Mouse (Mus musculus) kidney, adult 11 months (tissue): ENCODE measurements around the gene Gm20479.

Source experiments
- DNase-seq: peaks from one replicate; pipeline ENCODE4 v3.0.0; 2022

The Gm20479 gene

DNA sequence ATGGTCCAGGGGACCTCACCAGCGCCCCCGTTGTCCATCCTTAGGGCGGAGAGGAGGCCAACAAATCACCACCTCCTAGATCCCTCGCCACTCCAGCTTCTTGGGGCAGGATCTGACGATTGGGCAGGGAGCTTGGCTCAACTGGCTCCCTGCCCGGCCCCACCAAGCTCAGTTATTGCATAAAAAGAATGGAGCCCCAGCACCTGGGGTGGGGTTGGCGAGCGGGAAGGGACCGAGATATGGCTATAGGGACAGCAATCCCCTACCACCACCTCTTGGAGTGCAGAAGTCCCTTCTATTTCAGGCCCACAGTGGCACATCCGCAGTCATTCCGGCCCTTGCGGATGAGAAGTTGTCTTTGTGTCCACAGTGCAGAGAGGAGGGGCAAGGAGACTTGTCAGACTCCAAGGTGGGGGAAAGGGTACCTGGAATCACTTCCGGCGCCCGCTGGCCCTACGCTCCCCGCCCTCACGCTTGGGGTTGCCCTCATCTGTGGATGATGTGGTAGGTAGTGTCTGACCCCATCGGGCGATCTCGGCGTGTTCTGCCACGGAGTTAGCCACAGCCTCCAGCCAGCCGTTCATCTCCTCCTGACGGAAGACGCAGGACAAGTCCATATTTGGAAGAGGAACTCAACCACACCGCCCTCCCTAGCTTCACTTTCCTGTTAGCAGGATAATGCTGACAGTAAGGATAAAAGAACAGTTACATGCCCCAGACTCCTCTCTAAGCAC, at the start of gene Gm20479:
Gene Gm20479, minus strand, starts transcription at position 559 of the 734 bp plus-strand sequence.
- DNase-seq = no peak

GRCm38 (mm10) chr7:27406481-27406880, 49.3 kb upstream of the Gm20479 start:
- DNase-seq = no peak

DNA sequence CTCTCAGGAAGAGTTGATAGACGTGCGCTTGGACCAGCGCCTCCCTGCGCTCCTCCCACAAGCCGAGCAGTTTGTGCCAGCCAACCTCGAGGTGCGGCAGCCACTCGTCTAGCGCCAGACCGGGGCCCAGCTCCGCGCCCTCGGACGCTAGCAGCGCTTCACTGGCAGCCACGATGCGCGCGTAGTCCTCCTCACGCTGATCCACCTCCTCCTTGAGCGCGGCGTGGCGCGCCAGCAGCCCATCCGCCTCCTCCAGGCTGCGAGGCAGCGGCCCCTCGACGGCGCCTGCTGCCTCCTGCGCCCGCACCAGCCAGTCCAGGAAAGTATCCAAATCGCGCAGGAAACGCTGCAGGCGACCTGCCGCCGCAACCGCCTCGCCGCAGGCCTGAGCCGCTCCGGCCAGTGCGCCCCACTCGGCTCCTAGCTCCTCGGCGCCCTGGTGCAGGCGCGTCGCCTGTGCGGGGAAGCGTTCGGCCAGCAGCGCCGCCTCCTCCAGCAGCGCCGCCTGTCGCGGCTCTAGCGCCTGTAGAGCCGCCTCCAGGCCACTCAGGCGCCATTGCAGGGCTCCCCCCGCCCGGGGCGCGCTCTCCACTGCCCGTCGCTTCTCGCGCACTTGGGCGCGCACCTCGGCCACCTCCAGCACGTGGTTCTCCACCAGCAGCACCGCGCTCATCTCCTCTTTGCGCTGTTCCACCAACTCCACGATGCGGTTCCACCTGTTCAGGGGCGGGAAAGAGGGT, 47.2 kb upstream of the Gm20479 start:
- DNase-seq = no peak

DNA sequence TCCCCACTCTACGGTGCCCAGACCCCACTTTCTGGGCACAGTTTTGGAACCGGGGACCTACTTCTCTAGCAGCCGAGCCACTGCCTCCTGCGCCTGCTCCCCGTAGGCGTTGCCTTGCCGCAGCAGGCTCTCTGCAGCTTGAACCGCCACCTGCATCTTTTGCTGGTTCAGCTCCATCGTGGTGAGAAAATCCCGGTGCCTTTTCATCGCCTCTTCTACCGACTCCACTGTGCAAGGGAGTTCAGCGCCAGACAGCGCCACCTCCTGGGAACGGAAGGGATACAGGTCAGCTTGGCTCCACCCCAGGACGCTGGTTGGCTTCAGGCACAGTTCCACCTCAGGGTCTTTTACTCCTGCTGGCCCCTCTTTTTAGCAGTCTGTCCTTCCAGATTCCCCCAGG, 45.5 kb upstream of the Gm20479 start:
- DNase-seq = peak; percentile 37

DNA sequence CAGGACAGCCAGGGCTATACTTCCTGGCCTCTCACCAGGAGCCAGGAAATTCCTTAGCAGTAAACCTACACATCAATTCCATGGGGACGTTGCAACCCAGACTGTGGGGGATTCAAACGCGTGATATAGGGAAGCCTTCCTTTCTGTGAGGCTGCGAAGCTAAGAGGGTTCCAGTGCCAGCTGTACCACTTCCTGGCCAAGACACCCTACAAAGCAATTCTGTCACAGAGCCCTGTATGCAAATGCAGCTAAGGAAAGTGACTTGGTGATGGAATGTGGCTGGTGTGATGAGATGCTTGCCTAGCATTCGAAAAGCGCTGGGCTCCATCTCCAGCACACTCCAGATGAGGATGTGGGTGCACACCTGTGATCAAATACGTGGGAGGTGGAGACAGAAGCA, 43.3 kb upstream of the Gm20479 start:
- DNase-seq = no peak

- DNase-seq = no peak
Observed at GRCm38 (mm10) chr7:27397048-27397949, 40.1 kb upstream of the Gm20479 start.

DNA sequence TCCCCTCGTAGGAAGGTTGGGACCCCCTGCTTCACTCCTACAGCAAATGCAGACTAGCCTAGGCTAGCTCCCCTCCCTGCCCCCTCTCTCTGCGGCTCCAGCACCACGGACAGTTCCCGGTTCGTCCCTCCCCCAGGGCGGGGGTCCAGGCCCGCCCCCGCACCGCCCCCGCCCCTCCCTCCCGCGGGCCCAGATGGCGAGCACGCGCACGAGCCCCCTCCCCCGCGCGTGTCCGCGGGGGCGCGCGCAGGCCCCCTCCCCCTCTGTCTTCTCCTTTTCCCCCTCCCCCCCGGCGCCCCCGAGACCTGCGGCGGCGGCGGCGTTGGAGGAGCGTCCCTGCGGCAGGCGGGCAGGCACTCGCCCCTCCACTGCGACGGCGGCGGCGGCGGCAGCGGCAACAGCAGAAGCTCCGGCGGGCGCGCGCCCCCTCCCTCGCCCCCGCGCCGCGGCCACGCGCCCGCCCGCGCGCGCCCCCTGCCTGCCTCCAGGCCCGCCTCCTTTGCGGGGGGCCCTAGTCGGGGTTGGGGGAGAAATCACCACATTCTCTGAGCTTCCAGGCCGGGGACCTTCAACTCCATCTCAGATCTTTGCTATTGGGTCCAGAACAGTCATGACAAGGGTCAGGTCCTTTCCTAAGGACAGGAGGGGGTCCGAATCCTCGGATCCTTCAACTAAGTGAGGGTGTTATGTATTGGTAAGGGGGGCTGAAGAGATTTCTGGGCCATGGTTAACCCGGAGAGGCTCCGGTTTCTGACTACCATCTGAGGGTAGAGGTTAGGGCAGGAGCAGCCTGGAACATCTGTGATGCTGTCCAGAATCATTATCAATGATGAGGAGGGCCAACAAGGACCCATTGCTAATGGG, 39.2 kb upstream of the Gm20479 start:
- DNase-seq = no peak

DNA sequence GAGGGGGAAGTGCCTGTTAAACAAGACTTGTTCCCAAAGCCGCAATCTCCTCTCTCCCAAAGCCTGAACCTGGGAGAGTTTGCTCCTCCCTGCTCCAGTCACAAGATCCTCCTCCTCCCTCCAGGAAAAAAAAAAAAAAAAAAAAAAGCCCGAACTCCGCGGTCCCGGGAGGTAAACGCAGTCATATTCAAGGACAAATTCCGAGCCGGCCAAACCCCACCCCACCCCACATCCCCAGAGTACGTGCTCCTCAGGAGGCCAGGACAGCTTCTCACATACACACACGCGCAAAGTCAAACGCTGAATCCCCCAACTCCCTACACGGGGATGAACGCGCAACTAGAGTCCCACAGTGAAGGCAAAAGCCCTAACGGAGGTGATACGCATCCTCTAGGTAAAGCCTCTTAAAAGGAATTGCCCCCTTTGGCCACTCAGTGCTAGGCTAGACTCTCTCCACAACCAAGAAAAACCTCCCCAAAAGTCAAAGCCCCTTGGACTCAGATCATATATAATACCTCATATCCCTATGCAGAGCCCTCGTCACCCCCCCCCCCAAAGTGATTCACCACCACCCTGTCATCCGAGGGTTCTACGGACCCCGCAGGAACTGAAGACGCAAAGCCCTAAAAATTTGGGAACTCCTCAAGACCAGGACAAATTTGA, 38.4 kb upstream of the Gm20479 start:
- DNase-seq = no peak

GRCm38 (mm10) chr7:27391416-27391815, 34.2 kb upstream of the Gm20479 start:
- no peak for DNase-seq

GRCm38 (mm10) chr7:27389213-27389612, 32.0 kb upstream of the Gm20479 start:
- no peak for DNase-seq

- DNase-seq = no peak
Observed at GRCm38 (mm10) chr7:27384731-27385130, 27.5 kb upstream of the Gm20479 start.

DNA sequence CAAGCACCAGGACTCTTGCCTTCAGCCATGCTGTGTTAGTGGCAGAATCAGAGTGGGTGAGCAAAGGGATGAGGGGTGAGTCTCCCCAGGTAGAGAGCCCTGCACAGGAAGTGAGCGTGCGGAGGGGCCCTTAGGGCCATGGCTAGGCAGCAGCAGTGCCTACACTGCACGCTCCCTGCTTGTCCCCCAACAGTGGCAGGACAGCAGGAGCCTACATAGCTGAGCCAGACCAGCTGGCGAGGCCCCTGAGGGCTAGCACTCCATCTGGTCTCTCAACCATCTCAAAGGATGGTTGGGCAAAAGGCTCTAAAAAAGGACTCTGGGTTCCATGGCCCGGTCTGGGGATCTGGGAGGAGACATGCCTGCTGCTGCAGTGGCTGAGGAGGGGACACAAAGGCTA, 26.9 kb upstream of the Gm20479 start:
- DNase-seq = no peak

- no peak for DNase-seq
Observed at GRCm38 (mm10) chr7:27383233-27383632, 26.0 kb upstream of the Gm20479 start.

GRCm38 (mm10) chr7:27381560-27381959, 24.3 kb upstream of the Gm20479 start:
- no peak for DNase-seq

GRCm38 (mm10) chr7:27381009-27381408, 23.8 kb upstream of the Gm20479 start:
- no peak for DNase-seq

DNA sequence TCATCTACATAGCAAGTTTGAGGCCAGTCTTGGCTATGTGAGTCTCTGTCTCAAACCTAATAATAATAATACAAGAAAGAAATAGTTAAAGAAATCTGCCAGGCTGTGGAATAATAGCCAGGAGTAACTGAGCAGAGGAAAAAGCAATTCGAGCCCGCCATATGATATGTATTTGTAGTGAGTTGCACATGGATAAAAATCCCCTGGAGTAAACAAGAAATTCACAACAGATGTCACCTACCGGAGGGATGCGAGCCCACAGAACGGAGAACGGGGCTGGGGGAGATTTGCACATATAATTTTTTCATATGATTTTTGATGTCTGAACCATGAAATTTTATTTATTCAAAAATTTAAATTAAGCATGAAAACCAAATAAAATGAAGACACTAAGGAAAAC, 22.6 kb upstream of the Gm20479 start:
- no peak for DNase-seq

DNA sequence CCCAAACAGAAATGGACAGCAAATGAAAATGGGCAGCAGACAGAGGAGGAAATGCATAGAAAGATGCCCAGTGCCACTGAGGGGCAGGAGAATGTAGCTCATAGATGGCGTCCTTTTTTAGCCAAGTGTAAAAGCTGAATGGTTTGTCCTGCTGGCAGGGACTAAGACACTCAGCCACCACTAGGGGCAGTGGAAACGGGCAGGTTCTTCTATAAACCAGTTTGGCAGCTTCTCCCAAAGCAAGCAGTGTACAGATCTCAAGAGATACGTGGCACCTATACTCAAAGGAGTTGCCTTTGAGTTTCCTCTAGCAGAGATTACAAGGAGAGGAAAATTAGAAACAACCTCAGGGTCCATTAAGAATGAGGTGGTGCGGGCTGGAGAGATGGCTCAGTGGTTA, 21.2 kb upstream of the Gm20479 start:
- DNase-seq = no peak

DNA sequence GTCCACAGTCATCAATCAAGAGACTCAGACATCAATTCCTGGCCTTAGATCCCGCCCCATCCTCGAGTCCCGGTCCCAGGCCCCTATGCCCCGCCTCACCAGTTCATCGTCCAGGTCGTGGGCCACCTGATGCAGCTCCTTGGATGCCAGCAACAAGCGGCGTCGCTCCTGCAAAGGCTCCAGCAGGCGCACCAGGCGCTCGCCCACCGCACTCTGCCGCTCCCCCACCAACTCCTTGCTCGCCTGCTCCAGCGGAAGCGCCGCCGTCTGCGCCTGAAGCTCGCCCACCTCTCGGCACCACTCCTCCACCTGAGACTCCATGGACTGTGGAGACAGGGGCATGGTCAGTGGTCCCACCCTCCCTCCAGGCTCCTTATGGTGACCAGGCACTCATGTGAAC, 18.1 kb upstream of the Gm20479 start:
- no peak for DNase-seq

DNA sequence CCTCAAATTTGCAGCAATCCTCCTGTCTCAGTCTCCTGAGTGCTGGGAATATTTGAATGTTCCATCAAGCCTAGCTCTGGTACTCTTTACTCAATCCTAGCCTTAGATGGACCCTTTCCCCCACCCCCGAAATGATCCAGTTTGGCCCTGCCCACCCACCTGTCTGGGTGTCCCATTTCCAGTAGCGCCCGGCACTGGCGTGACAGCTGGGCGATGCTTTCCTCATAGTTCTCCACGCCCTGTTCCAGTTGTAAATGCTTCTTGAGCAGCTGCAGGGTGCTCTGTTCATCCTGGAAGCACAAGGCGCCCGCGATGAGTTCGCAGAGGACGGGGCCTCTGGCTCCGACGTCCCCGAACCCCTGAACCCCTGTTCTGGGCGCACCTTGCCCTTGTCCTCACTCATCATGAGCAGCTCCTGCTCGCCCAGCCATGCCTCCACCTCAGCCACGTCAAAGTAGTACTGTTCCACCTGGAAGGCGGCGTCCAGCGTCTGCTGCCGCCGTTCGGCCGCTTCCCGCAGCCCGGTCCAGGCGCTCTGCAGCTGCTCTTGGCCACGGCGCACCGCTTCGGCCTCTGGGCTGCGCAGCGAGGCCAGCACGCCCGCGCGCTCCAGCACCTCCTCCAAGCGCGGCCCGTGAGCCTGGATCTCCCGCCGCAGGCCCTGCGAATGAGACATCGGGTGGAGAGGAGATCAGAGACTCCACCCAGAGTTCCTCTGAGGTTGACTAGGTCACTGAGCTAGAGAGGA, 14.7 kb upstream of the Gm20479 start:
- no peak for DNase-seq

- no peak for DNase-seq
Observed at GRCm38 (mm10) chr7:27369111-27369510, 11.9 kb upstream of the Gm20479 start.

DNA sequence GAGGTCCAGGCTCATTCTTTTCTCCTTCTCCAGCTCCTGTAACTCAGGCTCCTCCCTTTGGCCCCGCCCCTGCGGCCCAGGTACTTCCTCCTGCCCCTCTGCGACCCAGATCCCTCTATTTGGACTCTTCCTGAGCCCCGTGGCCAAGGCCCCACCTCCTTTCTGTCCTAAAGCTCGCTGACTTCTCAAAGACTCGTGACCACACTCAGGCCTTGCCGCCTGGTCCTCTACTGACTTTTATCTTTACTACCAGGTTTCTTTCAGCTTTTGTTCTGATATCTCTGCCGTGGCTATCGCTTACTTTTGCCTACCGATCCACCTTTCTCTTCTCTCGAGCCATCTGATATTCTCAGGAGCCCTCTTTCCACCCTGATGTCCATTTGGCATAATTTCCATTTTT, 10.8 kb upstream of the Gm20479 start:
- no peak for DNase-seq
